Mouse (Mus musculus): ENCODE measurements around the gene Igfl3.

- TF ChIP-seq CTCF (IDR thresholded peaks at IDR 0.05; ENCODE audit: control insufficient read depth, insufficient read depth, insufficient replicate concordance, low read depth, low read length) = no peak
- TF ChIP-seq POLR2A (IDR thresholded peaks at IDR 0.05; ENCODE audit: control insufficient read depth, low read depth, low read length) = no peak
Measured at GRCm38 (mm10) chr7:18176194-18176593, at the start of gene Igfl3.
